Mouse (Mus musculus) erythroblast, embryonic 14.5 days (primary cell): ENCODE measurements around the gene Cdh9.

Experiments used
- GATA1 ChIP-seq: IDR thresholded peaks from 2 replicates; pipeline ENCODE4 v1.6.1; 2012; ENCODE audit warnings: low read length, inconsistent platforms, mixed read lengths
- TAL1 ChIP-seq: IDR thresholded peaks from 3 replicates; pipeline ENCODE4 v1.6.1; 2012; ENCODE audit warnings: low read length, inconsistent platforms, mixed read lengths

- TF ChIP-seq TAL1 (no peak), GATA1 (no peak)
Measured at GRCm38 (mm10) chr15:16896674-16897073, 168.1 kb downstream of the Cdh9 start.
